Mouse (Mus musculus) midbrain, embryonic 14.5 days (tissue): Measurements from ENCODE around the gene Otud4. TPM values are rescaled to one million over a fixed set of nuclear protein-coding genes. Genes with fewer than 3 reads are reported as not detected.

ENCODE experiments used
- ATAC-seq: fragments of 200-750 bp; cut with Nextera tagmentation; 2 replicates; pipeline ENCODE4 v1.8.0; 2017; ENCODE audit warnings: moderate number of reproducible peaks, moderate library complexity; ENCODE audit not compliant: low FRiP score, low TSS enrichment
- DNase-seq: peaks from one replicate; pipeline ENCODE4 v3.0.0-alpha.2; 2015
- H3K27ac ChIP-seq: fragments of 300-500 bp; sonication (generic); replicated peaks from 2 replicates; pipeline ENCODE4 v1.5.1; 2014; ENCODE audit warnings: mild to moderate bottlenecking, low read depth, low read length, moderate library complexity
- H3K27me3 ChIP-seq: fragments of 300-500 bp; sonication (generic); 2 replicates; pipeline ENCODE4 v1.6.1; 2014; ENCODE audit warnings: low read length, control low read depth, mixed read lengths; ENCODE audit not compliant: control insufficient read depth, insufficient read depth
- H3K36me3 ChIP-seq: fragments of 300-500 bp; sonication (generic); 2 replicates; pipeline ENCODE4 v1.6.1; 2014; ENCODE audit warnings: low read length, control low read depth; ENCODE audit not compliant: control insufficient read depth, insufficient read depth
- H3K4me1 ChIP-seq: fragments of 300-500 bp; sonication (generic); 2 replicates; pipeline ENCODE4 v1.6.1; 2014; ENCODE audit warnings: mild to moderate bottlenecking, antibody characterized with exemption, low read length, control low read depth; ENCODE audit not compliant: control insufficient read depth, insufficient read depth
- H3K4me2 ChIP-seq: fragments of 300-500 bp; sonication (generic); 2 replicates; pipeline ENCODE4 v1.6.1; 2014; ENCODE audit warnings: mild to moderate bottlenecking, low read length, moderate library complexity
- H3K4me3 ChIP-seq: fragments of 300-500 bp; sonication (generic); replicated peaks from 2 replicates; pipeline ENCODE4 v1.5.1; 2014; ENCODE audit warnings: low read depth, low read length
- H3K9ac ChIP-seq: fragments of 300-500 bp; sonication (generic); replicated peaks from 2 replicates; pipeline ENCODE4 v1.6.1; 2014; ENCODE audit warnings: mild to moderate bottlenecking, low read length, moderate library complexity
- H3K9me3 ChIP-seq: fragments of 300-500 bp; sonication (generic); 2 replicates; pipeline ENCODE4 v1.6.1; 2016; ENCODE audit warnings: low read length, control low read depth, mixed read lengths; ENCODE audit not compliant: control insufficient read depth
- WGBS: fragments of 180-500 bp; shearing (Covaris S2); extraction: QIAGEN DNeasy Blood & Tissue Kit; methylation state at CpG from one replicate; pipeline ENCODE4 v1.1.7; 2014; 5-methylcytosine and 5-hydroxymethylcytosine counted together
- polyA plus RNA-seq: library from polyadenylated mRNA; unstranded; fragments of >200 nt; fragmentation: Nextera tagmentation; extraction: Ambion mirVana; gene quantifications from 2 replicates; pipeline ENCODE4 v1.2.1, GENCODE M21; 2014

The Otud4 gene
- polyA plus RNA-seq, 1 experiment from 2014 or later = 18.2 TPM

GRCm38 (mm10) chr8:79615741-79616350, 23.6 kb upstream of the Otud4 start:
- ATAC-seq (no peak), DNase-seq (no peak)
- Histone ChIP-seq H3K4me3 (no peak overlapping the region), H3K9ac (no peak overlapping the region), H3K27ac (no peak overlapping the region), H3K4me2 (no peak overlapping the region), H3K9me3 (no peaks in the 10 kb centered on the region), H3K27me3 (no peaks in the 10 kb centered on the region), H3K4me1 (no peaks in the 10 kb centered on the region), H3K36me3 (no peaks in the 10 kb centered on the region)
- WGBS = 88% methylated on average over 6 of the region's 6 CpGs

- no peak overlapping the region for H3K9ac ChIP-seq
- H3K9me3 ChIP-seq = no peaks in the 10 kb centered on the region
- H3K4me1 ChIP-seq = no peaks in the 10 kb centered on the region
- no peaks in the 10 kb centered on the region for H3K36me3 ChIP-seq
- no peak overlapping the region for H3K4me3 ChIP-seq
- 78% methylated on average over 5 of the region's 5 CpGs for WGBS
- H3K4me2 ChIP-seq = no peak overlapping the region
- ATAC-seq = no peak
- H3K27me3 ChIP-seq = no peaks in the 10 kb centered on the region
- DNase-seq = no peak
- H3K27ac ChIP-seq = no peak overlapping the region
Observed at GRCm38 (mm10) chr8:79618906-79619305, 20.5 kb upstream of the Otud4 start.

GRCm38 (mm10) chr8:79619353-79619752, 20.1 kb upstream of the Otud4 start:
- no peak overlapping the region for H3K4me2 ChIP-seq
- no peak overlapping the region for H3K9ac ChIP-seq
- no peaks in the 10 kb centered on the region for H3K27me3 ChIP-seq
- no peaks in the 10 kb centered on the region for H3K4me1 ChIP-seq
- H3K36me3 ChIP-seq = no peaks in the 10 kb centered on the region
- no peak for ATAC-seq
- DNase-seq = no peak
- H3K27ac ChIP-seq = no peak overlapping the region
- 89% methylated on average over 2 of the region's 2 CpGs for WGBS
- H3K9me3 ChIP-seq = no peaks in the 10 kb centered on the region
- H3K4me3 ChIP-seq = no peak overlapping the region

- WGBS = 64% methylated on average over 3 of the region's 3 CpGs
- no peaks in the 10 kb centered on the region for H3K9me3 ChIP-seq
- no peak for ATAC-seq
Observed at GRCm38 (mm10) chr8:79620000-79620399, 19.4 kb upstream of the Otud4 start.

GRCm38 (mm10) chr8:79620489-79621276, 18.7 kb upstream of the Otud4 start:
- DNase-seq = no peak

More at GRCm38 (mm10) chr8:79620000-79620399, 19.4 kb upstream of the Otud4 start:
- Histone ChIP-seq H3K36me3 (no peaks in the 10 kb centered on the region), H3K27me3 (no peaks in the 10 kb centered on the region), H3K4me3 (no peak overlapping the region), H3K27ac (no peak overlapping the region), H3K4me1 (no peaks in the 10 kb centered on the region), H3K4me2 (no peak overlapping the region), H3K9ac (no peak overlapping the region)
- DNase-seq = no peak

GRCm38 (mm10) chr8:79622346-79622745, 17.1 kb upstream of the Otud4 start:
- no peaks in the 10 kb centered on the region for H3K4me1 ChIP-seq
- H3K9me3 ChIP-seq = no peaks in the 10 kb centered on the region
- WGBS = 88% methylated on average over 11 of the region's 11 CpGs
- H3K9ac ChIP-seq = no peak overlapping the region
- no peak for DNase-seq
- H3K36me3 ChIP-seq = no peaks in the 10 kb centered on the region
- no peak overlapping the region for H3K27ac ChIP-seq
- no peak overlapping the region for H3K4me2 ChIP-seq
- H3K4me3 ChIP-seq = no peak overlapping the region
- ATAC-seq = no peak
- no peaks in the 10 kb centered on the region for H3K27me3 ChIP-seq

More at GRCm38 (mm10) chr8:79620489-79621276, 18.7 kb upstream of the Otud4 start:
- no peaks in the 10 kb centered on the region for H3K27me3 ChIP-seq
- WGBS = 35% methylated on average over 9 of the region's 9 CpGs
- H3K36me3 ChIP-seq = no peaks in the 10 kb centered on the region
- H3K4me3 ChIP-seq = no peak overlapping the region
- H3K27ac ChIP-seq = no peak overlapping the region
- H3K9me3 ChIP-seq = no peaks in the 10 kb centered on the region
- H3K9ac ChIP-seq = no peak overlapping the region
- no peak for ATAC-seq
- no peaks in the 10 kb centered on the region for H3K4me1 ChIP-seq
- H3K4me2 ChIP-seq = no peak overlapping the region

GRCm38 (mm10) chr8:79623351-79623750, 16.1 kb upstream of the Otud4 start:
- WGBS = 91% methylated on average over 12 of the region's 12 CpGs
- no peaks in the 10 kb centered on the region for H3K9me3 ChIP-seq
- no peak overlapping the region for H3K4me3 ChIP-seq
- H3K9ac ChIP-seq = no peak overlapping the region
- H3K36me3 ChIP-seq = no peaks in the 10 kb centered on the region
- no peaks in the 10 kb centered on the region for H3K4me1 ChIP-seq
- no peak overlapping the region for H3K4me2 ChIP-seq
- no peaks in the 10 kb centered on the region for H3K27me3 ChIP-seq
- no peak overlapping the region for H3K27ac ChIP-seq
- ATAC-seq (no peak), DNase-seq (no peak)

- 89% methylated on average over 4 of the region's 4 CpGs for WGBS
- H3K27me3 ChIP-seq = no peaks in the 10 kb centered on the region
- H3K4me3 ChIP-seq = no peak overlapping the region
Observed at GRCm38 (mm10) chr8:79624416-79624815, 15.0 kb upstream of the Otud4 start.

GRCm38 (mm10) chr8:79626213-79626612, 13.2 kb upstream of the Otud4 start:
- no peak overlapping the region for H3K4me3 ChIP-seq
- no peaks in the 10 kb centered on the region for H3K9me3 ChIP-seq
- no peak overlapping the region for H3K9ac ChIP-seq
- H3K27ac ChIP-seq = no peak overlapping the region
- DNase-seq = no peak
- H3K27me3 ChIP-seq = no peaks in the 10 kb centered on the region
- no peaks in the 10 kb centered on the region for H3K4me1 ChIP-seq
- H3K36me3 ChIP-seq = no peaks in the 10 kb centered on the region
- 72% methylated on average over 5 of the region's 5 CpGs for WGBS
- no peak overlapping the region for H3K4me2 ChIP-seq
- ATAC-seq = no peak

More at GRCm38 (mm10) chr8:79624416-79624815, 15.0 kb upstream of the Otud4 start:
- DNase-seq = no peak
- Histone ChIP-seq H3K4me1 (no peaks in the 10 kb centered on the region), H3K9me3 (no peaks in the 10 kb centered on the region), H3K4me2 (no peak overlapping the region), H3K9ac (no peak overlapping the region), H3K36me3 (no peaks in the 10 kb centered on the region), H3K27ac (no peak overlapping the region)
- no peak for ATAC-seq
